Mouse (Mus musculus): ENCODE data around the gene Sema4a. TPM values are rescaled to one million over a fixed set of nuclear protein-coding genes. Genes with fewer than 3 reads are reported as not detected.

The Sema4a gene
- polyA plus RNA-seq (2021; fragmentation: Nextera tagmentation): 9.7 and 10.8 TPM in 2 replicates
- long read RNA-seq, experiment 1, transcript Sema4a-214 (15 exons, 3,046 nt): major isoform, 5 of 20 reads
- long read RNA-seq, experiment 1, partial matches to known transcripts: 5 of 20 reads
- long read RNA-seq, experiment 1, other reads (novel, unspliced or antisense): 4 of 20 reads
- long read RNA-seq, experiment 2, transcript Sema4a-213 (15 exons, 3,125 nt): major isoform, 45 of 125 reads
- long read RNA-seq, experiment 2, transcript Sema4a-215 (15 exons, 3,084 nt): minor isoform, 12 of 125 reads
- long read RNA-seq, experiment 2, transcript Sema4a-214 (15 exons, 3,046 nt): minor isoform, 26 of 125 reads
- long read RNA-seq, experiment 2, partial matches to known transcripts: 8 of 125 reads
- long read RNA-seq, experiment 2, other reads (novel, unspliced or antisense): 25 of 125 reads

DNA sequence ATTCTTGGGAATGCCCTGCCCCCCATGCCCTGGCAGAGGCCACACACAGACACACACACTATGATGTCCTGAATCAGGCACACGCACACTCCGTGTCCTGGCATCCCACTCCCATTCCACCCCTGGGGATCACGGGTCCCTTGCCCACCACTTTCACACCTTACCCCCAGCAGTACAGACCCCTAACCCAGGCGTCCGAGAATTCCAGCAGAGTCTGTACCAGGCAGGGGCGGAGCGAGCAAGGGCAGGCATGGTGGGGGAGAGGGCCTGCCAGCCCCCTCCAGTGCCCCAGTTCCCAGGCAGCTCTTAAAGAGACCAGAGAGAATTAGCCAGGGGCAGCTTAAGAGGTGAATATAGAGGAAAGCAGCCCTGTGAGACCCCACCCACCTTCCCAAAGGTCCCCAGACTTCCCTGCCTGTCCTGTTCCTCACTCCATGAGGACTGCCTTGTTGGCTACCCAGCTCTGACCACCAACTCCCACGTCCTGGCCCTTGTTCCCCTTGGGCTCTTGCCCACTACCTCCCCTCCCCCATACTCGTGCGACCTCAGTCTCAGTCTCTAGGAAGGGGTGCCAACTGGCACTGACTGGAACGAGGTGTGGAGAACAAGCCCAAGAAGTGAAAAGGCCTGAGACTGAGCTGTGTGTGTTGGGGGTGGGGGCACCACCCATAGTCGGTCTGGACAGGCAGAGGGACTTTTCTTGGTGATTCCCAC lies at the start of gene Sema4a:
Sema4a (minus strand) TSS at position 200 of the 714 bp plus-strand sequence.

DNA sequence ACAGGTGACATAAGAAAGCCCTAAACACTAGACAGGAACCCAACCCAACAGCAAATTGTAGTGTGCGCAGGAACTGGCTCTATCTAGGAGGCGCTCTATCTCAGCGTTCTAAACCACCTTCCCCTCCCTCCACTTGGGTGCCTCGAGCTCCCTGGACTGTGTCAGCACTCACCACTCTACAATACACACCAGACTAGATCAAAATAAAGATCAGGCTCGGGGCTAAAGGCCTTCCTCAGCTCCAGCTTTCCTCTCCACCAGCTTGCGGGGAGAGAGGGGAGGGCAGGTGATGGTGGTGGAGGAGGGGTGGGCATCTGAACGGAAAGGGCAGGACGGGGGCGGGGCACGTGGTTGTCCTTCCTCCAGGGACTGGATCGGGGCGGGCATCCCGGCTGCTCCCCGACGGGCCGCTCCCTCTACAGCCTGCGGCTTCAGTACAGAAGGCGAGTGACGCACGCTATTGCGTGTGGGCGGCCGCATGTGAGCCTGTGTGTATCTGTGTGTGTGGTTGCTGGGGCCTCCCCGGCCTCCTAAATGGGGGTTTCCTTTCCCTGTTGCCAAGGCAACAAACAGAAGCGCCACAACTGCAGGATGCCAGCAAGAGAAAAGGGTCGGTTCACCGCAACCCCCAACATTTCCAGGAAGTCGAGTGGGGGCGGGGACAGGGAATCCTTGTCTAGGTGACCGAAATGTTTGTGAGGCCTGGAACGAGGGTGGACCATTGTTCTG lies 48.9 kb upstream of the Sema4a start, which contains the start of gene Lmna:
Lmna (minus strand) TSS at position 265 of the 729 bp plus-strand sequence.

DNA sequence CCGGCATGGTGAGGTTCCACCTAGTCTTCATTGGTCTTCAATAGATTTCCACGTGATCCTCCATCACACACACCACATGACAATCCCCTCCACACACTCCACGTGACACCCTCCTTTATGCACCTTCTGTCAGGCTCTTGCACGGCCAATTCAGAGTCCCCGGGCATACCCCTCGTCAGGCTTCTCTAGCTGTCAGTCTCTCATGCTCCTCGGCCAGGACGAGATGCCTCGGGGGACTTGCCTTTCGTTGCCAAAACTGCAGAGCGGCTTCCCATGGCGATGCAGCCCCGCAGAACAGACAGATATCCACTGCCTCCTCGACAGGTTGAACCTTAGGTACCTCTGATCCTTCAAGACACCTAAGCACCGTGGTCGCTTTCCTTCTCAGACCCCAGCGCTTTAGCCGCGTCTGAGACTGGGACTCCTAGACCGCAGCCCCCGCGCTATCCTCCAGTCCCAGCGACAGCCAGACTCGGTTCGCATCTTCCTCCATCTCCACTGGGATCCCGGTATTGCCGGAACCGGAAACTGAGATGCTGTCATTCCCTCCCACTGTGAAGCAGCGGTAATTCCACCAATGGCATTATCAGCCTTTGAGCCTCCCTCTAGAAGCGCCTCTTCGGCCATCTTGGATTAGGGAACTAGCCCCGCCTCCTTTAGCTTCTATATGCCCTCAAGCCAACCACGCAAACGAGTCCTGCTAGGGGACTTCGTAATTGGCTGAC lies 36.2 kb downstream of the Sema4a start, which contains the start of gene Slc25a44:
Slc25a44 (minus strand) TSS at position 535 of the 725 bp plus-strand sequence.

DNA sequence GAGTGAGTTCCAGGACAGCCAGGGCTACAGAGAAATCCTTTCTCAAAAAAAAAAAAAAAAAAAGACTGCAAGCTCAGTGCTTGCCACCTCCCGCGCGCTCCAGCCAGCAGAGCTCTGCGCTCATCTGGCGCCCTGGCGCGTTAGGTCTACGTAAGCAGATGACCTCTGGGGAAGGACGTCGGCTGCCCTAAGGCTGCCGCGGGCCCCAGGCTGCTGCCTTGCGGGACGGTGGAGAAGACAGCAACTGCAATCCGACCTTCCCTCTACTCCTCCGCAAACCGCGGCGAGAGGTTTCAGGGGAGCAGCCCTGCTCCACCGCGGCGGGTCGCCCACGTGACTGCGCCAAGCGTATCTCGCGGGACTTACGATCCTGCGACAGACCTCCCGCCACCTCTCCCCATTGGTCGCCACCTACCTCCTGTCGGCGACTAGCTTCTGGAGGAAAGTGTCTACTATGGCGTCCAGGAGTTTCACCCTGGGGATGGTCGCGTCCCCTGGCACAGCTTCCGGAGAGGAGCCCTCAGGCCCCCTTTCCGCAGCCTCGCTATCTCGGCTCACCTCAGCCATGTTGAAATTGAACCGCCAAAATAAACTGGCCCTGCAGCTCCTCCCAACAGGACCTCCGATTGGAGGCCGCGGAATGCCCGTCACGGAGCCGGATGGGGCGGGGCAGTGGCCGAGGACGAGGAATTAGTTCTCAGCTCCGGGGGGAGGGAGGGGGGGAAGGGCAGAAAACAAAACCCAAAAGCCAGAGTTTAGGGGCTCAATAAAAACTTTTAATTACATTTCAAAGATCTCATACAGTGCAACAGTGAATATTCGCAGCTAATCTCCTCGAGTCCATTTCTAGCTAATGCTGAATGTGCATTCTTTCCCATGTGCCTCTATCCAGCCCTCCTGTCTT lies 51.0 kb downstream of the Sema4a start, which contains the start of gene Pmf1:
Pmf1 (minus strand) TSS at position 591 of the 904 bp plus-strand sequence.

Small RNAs within 50 kb of the gene (microRNA-seq; reads per million reads assigned to microRNA genes)
- gene Mir7011: 1.3 reads per million

Other genes starting within 250 kb of the Sema4a start
- gene Rhbg, start 206.5 kb downstream of the Sema4a start, polyA plus RNA-seq (2021; fragmentation: Nextera tagmentation): 0.11 TPM in 1 of 2 replicates, not detected in the other
- 0.10 TPM in 1 of 2 replicates, not detected in the other for gene Gm38392, start 174.0 kb downstream of the Sema4a start, polyA plus RNA-seq (2021; fragmentation: Nextera tagmentation)
- 3.9 and 4.6 TPM in 2 replicates for gene Tsacc, start 164.2 kb downstream of the Sema4a start, polyA plus RNA-seq (2021; fragmentation: Nextera tagmentation)
- 205 and 208 TPM in 2 replicates for gene Cct3, start 164.1 kb downstream of the Sema4a start, polyA plus RNA-seq (2021; fragmentation: Nextera tagmentation)
- 180 and 195 TPM in 2 replicates for gene Glmp, start 136.2 kb downstream of the Sema4a start, polyA plus RNA-seq (2021; fragmentation: Nextera tagmentation)
- 0.83 and 0.92 TPM in 2 replicates for gene Tmem79, start 125.0 kb downstream of the Sema4a start, polyA plus RNA-seq (2021; fragmentation: Nextera tagmentation)
- gene Smg5, start 124.9 kb downstream of the Sema4a start, polyA plus RNA-seq (2021; fragmentation: Nextera tagmentation): 5.1 and 6.5 TPM in 2 replicates
- 18.9 and 21.1 TPM in 2 replicates for gene Paqr6, start 96.6 kb downstream of the Sema4a start, polyA plus RNA-seq (2021; fragmentation: Nextera tagmentation)
- gene Bglap3, start 88.4 kb downstream of the Sema4a start, polyA plus RNA-seq (2021; fragmentation: Nextera tagmentation): not detected in 2 replicates
- gene Bglap2, start 82.5 kb downstream of the Sema4a start, polyA plus RNA-seq (2021; fragmentation: Nextera tagmentation): not detected in 2 replicates
- 0.48 TPM in 1 of 2 replicates, not detected in the other for gene Bglap, start 76.7 kb downstream of the Sema4a start, polyA plus RNA-seq (2021; fragmentation: Nextera tagmentation)
- gene Pmf1, start 50.9 kb downstream of the Sema4a start, polyA plus RNA-seq (2021; fragmentation: Nextera tagmentation): 6.6 and 7.3 TPM in 2 replicates
- gene Slc25a44, start 36.0 kb downstream of the Sema4a start, polyA plus RNA-seq (2021; fragmentation: Nextera tagmentation): 40.4 and 41.6 TPM in 2 replicates
- gene Lmna, start 48.8 kb upstream of the Sema4a start, polyA plus RNA-seq (2021; fragmentation: Nextera tagmentation): 38.9 and 42.1 TPM in 2 replicates
- gene Mex3a, start 71.2 kb upstream of the Sema4a start, polyA plus RNA-seq (2021; fragmentation: Nextera tagmentation): 0.19 and 0.24 TPM in 2 replicates
- gene Rab25, start 87.1 kb upstream of the Sema4a start, polyA plus RNA-seq (2021; fragmentation: Nextera tagmentation): 0.14 TPM in 1 of 2 replicates, not detected in the other
- 126 and 151 TPM in 2 replicates for gene Lamtor2, start 91.9 kb upstream of the Sema4a start, polyA plus RNA-seq (2021; fragmentation: Nextera tagmentation)
- 12.7 and 13.2 TPM in 2 replicates for gene Ubqln4, start 92.6 kb upstream of the Sema4a start, polyA plus RNA-seq (2021; fragmentation: Nextera tagmentation)
- 214 and 223 TPM in 2 replicates for gene Ssr2, start 114.7 kb upstream of the Sema4a start, polyA plus RNA-seq (2021; fragmentation: Nextera tagmentation)
- gene Arhgef2, start 144.8 kb upstream of the Sema4a start, polyA plus RNA-seq (2021; fragmentation: Nextera tagmentation): 51.9 and 53.2 TPM in 2 replicates
- gene Rxfp4, start 192.0 kb upstream of the Sema4a start, polyA plus RNA-seq (2021; fragmentation: Nextera tagmentation): not detected in 2 replicates
- gene Khdc4, start 224.6 kb upstream of the Sema4a start, polyA plus RNA-seq (2021; fragmentation: Nextera tagmentation): 25.7 and 28.9 TPM in 2 replicates